Mouse (Mus musculus) bone marrow, adult 2 months (tissue): ENCODE results near the gene Ube2j1.

Experiments
- CTCF ChIP-seq: fragments of 200-500 bp; IDR thresholded peaks from 2 replicates; pipeline ENCODE4 v1.5.1; 2011; ENCODE audit warnings: low read length, control low read depth; ENCODE audit not compliant: control insufficient read depth, insufficient read depth
- POLR2A ChIP-seq: fragments of 200-500 bp; IDR thresholded peaks from 2 replicates; pipeline ENCODE4 v1.6.1; 2011; ENCODE audit warnings: low read depth, mild to moderate bottlenecking, control low read depth, low read length, borderline replicate concordance; ENCODE audit not compliant: control insufficient read depth

- TF ChIP-seq POLR2A = no peak
- no peak for TF ChIP-seq CTCF
Observed at GRCm38 (mm10) chr4:33052650-33053049, 21.4 kb downstream of the Ube2j1 start.
